Mouse (Mus musculus) Patski (cell line): ENCODE measurements around the gene Gphb5. TPM values are rescaled to one million over a fixed set of nuclear protein-coding genes. Genes with fewer than 3 reads are reported as not detected.
A peak's percentile ranks its signal among the peaks of the same experiment; 100 is the strongest.

Experiments
- ATAC-seq: fragments of 100-300 bp; one replicate; pipeline ENCODE4 v1.8.0; 2021
- CTCF ChIA-PET: fragments of 350-600 bp; sonication (Branson Sonifier 250); formaldehyde crosslinking; loops from one replicate; lab custom pipeline; 2022; ENCODE audit warnings: inconsistent platforms; lab: Charles Lee
- POLR2A ChIA-PET: fragments of 350-600 bp; sonication (Branson Sonifier 250); formaldehyde crosslinking; loops from one replicate; lab custom pipeline; 2022; ENCODE audit warnings: antibody characterized with exemption, inconsistent platforms; lab: Charles Lee
- DNase-seq: peaks from one replicate; pipeline ENCODE4 v3.0.0-alpha.2; 2011; ENCODE audit warnings: low read depth, low spot score
- H3K27me3 ChIP-seq: fragments of 371-371 bp; one replicate; pipeline ENCODE4 v1.5.1; 2021
- CTCF ChIP-seq: fragments of 100-300 bp; IDR thresholded peaks from one replicate; pipeline ENCODE4 v1.5.1; 2021
- in situ Hi-C: fragments of 300-500 bp; cut with MboI; formaldehyde crosslinking; loops from 3 replicates; pipeline ENCODE4 v1.11.1; 2018; ENCODE audit warnings: low pct_unique_long_range_greater_than_20kb, mixed read lengths
- polyA plus RNA-seq: library from polyadenylated mRNA; unstranded; gene quantifications from one replicate; pipeline ENCODE4 v1.2.3, GENCODE M21; 2021

Gphb5 gene
- polyA plus RNA-seq, 1 experiment from 2014 or later, result not detected

GRCm38 (mm10) chr12:75396616-75397015 lies 20.0 kb downstream of the Gphb5 start:
- ATAC-seq (no peak), DNase-seq (no peak)
- CTCF ChIA-PET, result no interaction called here
- peaks cover 22% of the 10 kb centered on the region for H3K27me3 ChIP-seq
- POLR2A ChIA-PET, result no interaction called here
- in situ Hi-C loops, result loop anchor here (10.0 kb wide), 1 partner anchor 1062 kb away; no protein-coding TSS in a partner anchor
- no peak for TF ChIP-seq CTCF

GRCm38 (mm10) chr12:75394011-75394773 lies 22.4 kb downstream of the Gphb5 start:
- ChIA-PET CTCF (no interaction called here), POLR2A (no interaction called here)
- no peak for TF ChIP-seq CTCF
- H3K27me3 ChIP-seq, result peaks cover 21% of the 10 kb centered on the region
- DNase-seq (no peak), ATAC-seq (no peak)
- in situ Hi-C loops, result loop anchor here (10.0 kb wide), 1 partner anchor 1059 kb away; no protein-coding TSS in a partner anchor

GRCm38 (mm10) chr12:75391526-75391925 lies 25.1 kb downstream of the Gphb5 start:
- ATAC-seq, result no peak
- no peak for DNase-seq
- POLR2A ChIA-PET, result no interaction called here
- CTCF ChIA-PET, result no interaction called here
- TF ChIP-seq CTCF, result no peak
- H3K27me3 ChIP-seq, result peaks cover 18% of the 10 kb centered on the region
- in situ Hi-C loops, result loop anchor here (10.0 kb wide), 1 partner anchor 1057 kb away; no protein-coding TSS in a partner anchor

GRCm38 (mm10) chr12:75389308-75390135 lies 27.1 kb downstream of the Gphb5 start:
- CTCF ChIA-PET, result interaction anchor here (0.6 to 2.0 kb wide), 6 partner anchors 12 to 1187 kb away, joined by 3 to 7 read pairs (median 4); no protein-coding TSS in a partner anchor
- peaks cover 17% of the 10 kb centered on the region for H3K27me3 ChIP-seq
- DNase-seq (no peak), ATAC-seq (no peak)
- POLR2A ChIA-PET, result no interaction called here
- TF ChIP-seq CTCF, result peak; percentile 73
- in situ Hi-C loops, result loop anchor here (10.0 kb wide), 1 partner anchor 1055 kb away; no protein-coding TSS in a partner anchor

GRCm38 (mm10) chr12:75388521-75388920 lies 28.1 kb downstream of the Gphb5 start:
- in situ Hi-C loops, result no loop called here
- no peak for TF ChIP-seq CTCF

GRCm38 (mm10) chr12:75387846-75388245 lies 28.7 kb downstream of the Gphb5 start:
- no peak for TF ChIP-seq CTCF
- ATAC-seq, result no peak
- CTCF ChIA-PET, result interaction anchor here (2.0 kb wide), 1 partner anchor 16 kb away, joined by 5 read pairs; no protein-coding TSS in a partner anchor
- in situ Hi-C loops, result no loop called here
- DNase-seq, result no peak
- POLR2A ChIA-PET, result interaction anchor here (1.2 kb wide), 1 partner anchor 9 kb away, joined by 3 read pairs; no protein-coding TSS in a partner anchor
- H3K27me3 ChIP-seq, result peaks cover 12% of the 10 kb centered on the region

More at GRCm38 (mm10) chr12:75388521-75388920, 28.1 kb downstream of the Gphb5 start:
- POLR2A ChIA-PET, result no interaction called here
- ATAC-seq (no peak), DNase-seq (no peak)
- peaks cover 12% of the 10 kb centered on the region for H3K27me3 ChIP-seq
- CTCF ChIA-PET, result interaction anchor here (1.1 to 2.0 kb wide), 2 partner anchors 16 to 1056 kb away, joined by 3 to 5 read pairs; no protein-coding TSS in a partner anchor

- peaks cover 10% of the 10 kb centered on the region for H3K27me3 ChIP-seq
- no peak for TF ChIP-seq CTCF
- ATAC-seq (no peak), DNase-seq (no peak)
- CTCF ChIA-PET, result no interaction called here
- POLR2A ChIA-PET, result interaction anchor here (1.2 kb wide), 1 partner anchor 9 kb away, joined by 3 read pairs; no protein-coding TSS in a partner anchor
- in situ Hi-C loops, result no loop called here
Measured at GRCm38 (mm10) chr12:75387156-75387555, 29.4 kb downstream of the Gphb5 start.

GRCm38 (mm10) chr12:75386731-75387130 lies 29.9 kb downstream of the Gphb5 start:
- TF ChIP-seq CTCF, result no peak
- CTCF ChIA-PET, result no interaction called here
- no peak for DNase-seq
- H3K27me3 ChIP-seq, result peaks cover 9% of the 10 kb centered on the region
- in situ Hi-C loops, result no loop called here
- no peak for ATAC-seq
- POLR2A ChIA-PET, result interaction anchor here (1.2 kb wide), 1 partner anchor 8 kb away, joined by 3 read pairs; no protein-coding TSS in a partner anchor

- H3K27me3 ChIP-seq, result peaks cover 12% of the 10 kb centered on the region
- TF ChIP-seq CTCF, result no peak
- CTCF ChIA-PET, result interaction anchor here (1.9 kb wide), 1 partner anchor 13 kb away, joined by 7 read pairs; no protein-coding TSS in a partner anchor
- ATAC-seq (no peak), DNase-seq (no peak)
- POLR2A ChIA-PET, result no interaction called here
- in situ Hi-C loops, result no loop called here
Measured at GRCm38 (mm10) chr12:75376126-75376525, 40.5 kb downstream of the Gphb5 start.

- peaks cover 12% of the 10 kb centered on the region for H3K27me3 ChIP-seq
- CTCF ChIA-PET, result no interaction called here
- in situ Hi-C loops, result no loop called here
- DNase-seq (no peak), ATAC-seq (no peak)
- TF ChIP-seq CTCF, result no peak
- POLR2A ChIA-PET, result no interaction called here
Measured at GRCm38 (mm10) chr12:75375060-75375459, 41.5 kb downstream of the Gphb5 start.
